Mouse (Mus musculus) embryonic facial prominence, embryonic 11.5 days (tissue): Measurements from ENCODE around the gene Slc9a9. TPM values are rescaled to one million over a fixed set of nuclear protein-coding genes. Genes with fewer than 3 reads are reported as not detected.

ENCODE experiments used
- ATAC-seq: fragments of 200-750 bp; cut with Nextera tagmentation; replicated peaks from 2 replicates; pipeline ENCODE4 v1.8.0; 2017; ENCODE audit warnings: low read depth; ENCODE audit not compliant: insufficient number of reproducible peaks, low FRiP score, low TSS enrichment
- DNase-seq: peaks from one replicate; pipeline ENCODE4 v3.0.0-alpha.2; 2015; ENCODE audit warnings: low spot score
- H3K27ac ChIP-seq: fragments of 300-500 bp; sonication (generic); replicated peaks from 2 replicates; pipeline ENCODE4 v1.5.1; 2014; ENCODE audit warnings: mild to moderate bottlenecking, low read depth, low read length, control low read depth
- H3K27me3 ChIP-seq: fragments of 300-500 bp; sonication (generic); 2 replicates; pipeline ENCODE4 v1.6.1; 2014; ENCODE audit warnings: mild to moderate bottlenecking, low read length, moderate library complexity, mixed read lengths; ENCODE audit not compliant: control insufficient read depth, insufficient read depth
- H3K36me3 ChIP-seq: fragments of 300-500 bp; sonication (generic); replicated peaks from 2 replicates; pipeline ENCODE4 v1.6.1; 2014; ENCODE audit warnings: low read depth, mild to moderate bottlenecking, low read length, moderate library complexity, mixed read lengths; ENCODE audit not compliant: control insufficient read depth, insufficient read depth
- H3K4me1 ChIP-seq: fragments of 300-500 bp; sonication (generic); 2 replicates; pipeline ENCODE4 v1.6.1; 2014; ENCODE audit warnings: low read length, mixed read lengths; ENCODE audit not compliant: control insufficient read depth, insufficient read depth
- H3K4me2 ChIP-seq: fragments of 300-500 bp; sonication (generic); 2 replicates; pipeline ENCODE4 v1.6.1; 2014; ENCODE audit warnings: low read depth, mild to moderate bottlenecking, control low read depth, low read length, moderate library complexity
- H3K4me3 ChIP-seq: fragments of 300-500 bp; sonication (generic); 2 replicates; pipeline ENCODE4 v1.5.1; 2014; ENCODE audit warnings: low read depth, low read length, control low read depth
- H3K9ac ChIP-seq: fragments of 300-500 bp; sonication (generic); replicated peaks from 2 replicates; pipeline ENCODE4 v1.6.1; 2014; ENCODE audit warnings: mild to moderate bottlenecking, control low read depth, low read length
- H3K9me3 ChIP-seq: fragments of 300-500 bp; sonication (generic); replicated peaks from 2 replicates; pipeline ENCODE4 v1.6.1; 2016; ENCODE audit warnings: mild to moderate bottlenecking, low read length, inconsistent platforms, mixed read lengths; ENCODE audit not compliant: control insufficient read depth
- WGBS: fragments of 180-500 bp; shearing (Covaris S2); extraction: QIAGEN DNeasy Blood & Tissue Kit; methylation state at CpG from one replicate; pipeline ENCODE4 v1.1.7; 2014; 5-methylcytosine and 5-hydroxymethylcytosine counted together
- polyA plus RNA-seq: library from polyadenylated mRNA; unstranded; fragments of >200 nt; fragmentation: Nextera tagmentation; extraction: Ambion mirVana; gene quantifications from 2 replicates; pipeline ENCODE4 v1.2.1, GENCODE M21; 2014

Gene Slc9a9
- polyA plus RNA-seq, 1 experiment from 2014 or later = 4.7 TPM

DNA sequence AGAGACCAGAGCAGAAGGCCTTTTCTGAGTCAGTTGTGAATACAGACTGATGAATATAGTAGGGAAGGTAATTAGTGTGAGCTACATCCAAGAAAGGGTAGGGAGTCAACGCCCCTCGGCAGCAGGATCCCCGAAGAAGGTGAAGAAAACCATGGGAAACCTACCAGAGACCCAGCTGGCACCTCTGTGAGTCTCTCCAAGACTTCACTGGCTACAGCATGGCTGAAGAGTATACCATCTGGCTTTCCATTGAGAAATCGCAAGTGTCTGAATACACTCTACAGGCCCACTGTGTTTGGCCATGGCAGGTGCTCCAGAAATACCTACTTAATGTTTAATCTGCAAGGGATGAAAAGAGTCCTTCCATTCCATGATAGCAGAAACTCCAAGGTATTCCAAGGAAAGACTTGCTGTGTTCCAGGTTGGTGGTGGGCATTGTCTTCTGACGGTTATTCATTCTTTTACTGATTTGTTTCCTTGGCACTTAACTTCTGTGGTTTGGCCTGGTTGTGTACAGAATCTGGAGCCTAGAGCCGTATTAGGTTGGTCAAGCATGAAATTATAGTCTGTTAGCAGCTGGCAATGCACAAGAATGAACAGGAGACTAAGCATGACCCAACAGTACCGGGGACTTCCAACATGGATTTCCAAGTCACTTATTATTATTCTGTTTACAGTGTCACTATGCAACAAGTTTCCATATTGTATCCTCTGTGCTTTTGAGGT, 491.0 kb downstream of the Slc9a9 start:
- H3K27me3 ChIP-seq = no peaks in the 10 kb centered on the region
- 87% methylated on average over 7 of the region's 7 CpGs for WGBS
- H3K27ac ChIP-seq = no peak overlapping the region
- H3K9me3 ChIP-seq = no peaks in the 10 kb centered on the region
- H3K9ac ChIP-seq = no peak overlapping the region
- H3K36me3 ChIP-seq = no peaks in the 10 kb centered on the region
- DNase-seq (no peak), ATAC-seq (no peak)
- H3K4me2 ChIP-seq = no peak overlapping the region
- H3K4me1 ChIP-seq = no peaks in the 10 kb centered on the region
- H3K4me3 ChIP-seq = no peak overlapping the region

DNA sequence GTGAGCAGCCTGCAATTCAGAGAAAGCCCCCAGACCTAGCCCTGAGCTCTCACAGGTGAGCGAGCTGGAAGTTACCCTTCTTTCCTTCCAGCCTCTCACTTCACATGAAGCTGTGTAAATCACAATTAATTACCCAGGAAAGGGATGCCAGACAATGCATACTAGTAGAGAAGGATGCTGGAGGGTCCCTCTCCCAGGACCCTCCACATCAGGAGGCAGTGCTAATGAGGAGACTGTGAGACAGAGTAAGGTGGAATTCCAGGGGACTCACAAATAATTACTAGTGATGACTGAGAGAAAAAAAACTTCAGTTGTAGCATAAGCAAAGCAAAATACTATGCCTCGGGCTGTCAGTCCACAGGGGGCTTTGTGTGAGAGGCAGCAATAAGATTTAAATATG, 492.0 kb downstream of the Slc9a9 start:
- no peak for ATAC-seq
- Histone ChIP-seq H3K4me3 (no peak overlapping the region), H3K36me3 (no peaks in the 10 kb centered on the region), H3K27me3 (no peaks in the 10 kb centered on the region), H3K4me1 (no peaks in the 10 kb centered on the region), H3K9me3 (no peaks in the 10 kb centered on the region), H3K9ac (no peak overlapping the region), H3K27ac (no peak overlapping the region), H3K4me2 (no peak overlapping the region)
- no peak for DNase-seq
- WGBS = 72% methylated on average over 2 of the region's 2 CpGs

DNA sequence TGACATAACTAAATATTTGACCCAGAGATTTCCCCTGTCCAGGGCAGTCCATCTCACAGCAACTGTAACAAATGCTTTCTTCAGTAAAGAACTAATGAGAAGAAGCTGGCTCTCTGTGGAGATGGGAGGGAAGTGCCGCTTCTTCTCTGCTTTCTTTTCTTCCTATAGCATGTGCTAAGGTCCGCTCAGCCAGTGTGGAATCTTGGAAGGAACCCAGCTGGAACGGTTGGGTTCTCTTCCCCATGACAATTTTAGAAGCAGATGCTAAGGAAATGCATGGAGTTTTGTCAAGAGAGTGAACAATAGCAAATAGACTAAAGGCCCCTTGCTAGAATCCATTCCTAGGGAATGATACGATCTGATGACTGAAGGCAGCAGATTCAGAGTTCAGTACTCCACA, 496.5 kb downstream of the Slc9a9 start:
- Histone ChIP-seq H3K9me3 (no peaks in the 10 kb centered on the region), H3K9ac (no peak overlapping the region), H3K4me2 (no peak overlapping the region), H3K4me1 (no peaks in the 10 kb centered on the region), H3K4me3 (no peak overlapping the region), H3K36me3 (no peaks in the 10 kb centered on the region), H3K27ac (no peak overlapping the region), H3K27me3 (no peaks in the 10 kb centered on the region)
- WGBS = 92% methylated on average over 4 of the region's 4 CpGs
- no peak for DNase-seq
- no peak for ATAC-seq

DNA sequence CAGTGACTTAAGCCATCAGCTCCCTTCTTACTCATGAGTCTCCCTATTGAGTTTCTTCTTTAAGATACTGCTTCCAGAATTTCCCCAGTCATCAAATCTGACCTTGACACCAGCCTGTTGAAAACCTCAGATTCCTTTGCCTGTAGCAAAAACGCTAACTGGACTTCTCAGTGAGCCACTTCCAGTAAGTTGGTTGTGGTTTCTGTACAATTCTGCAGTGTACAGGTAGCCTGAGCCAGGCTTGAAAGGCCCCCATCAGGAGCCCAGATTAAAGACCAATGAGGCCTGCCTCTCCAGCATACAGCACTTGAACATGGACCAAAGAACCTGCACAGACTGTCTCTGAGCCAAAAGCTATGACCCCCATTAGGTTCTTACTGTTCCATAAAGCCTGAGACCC, 498.1 kb downstream of the Slc9a9 start:
- no peak overlapping the region for H3K4me2 ChIP-seq
- H3K27ac ChIP-seq = no peak overlapping the region
- WGBS = 76% methylated on average over 1 of the region's 1 CpGs
- DNase-seq = no peak
- no peaks in the 10 kb centered on the region for H3K4me1 ChIP-seq
- no peak for ATAC-seq
- no peaks in the 10 kb centered on the region for H3K9me3 ChIP-seq
- no peak overlapping the region for H3K9ac ChIP-seq
- no peak overlapping the region for H3K4me3 ChIP-seq
- no peaks in the 10 kb centered on the region for H3K36me3 ChIP-seq
- no peaks in the 10 kb centered on the region for H3K27me3 ChIP-seq

DNA sequence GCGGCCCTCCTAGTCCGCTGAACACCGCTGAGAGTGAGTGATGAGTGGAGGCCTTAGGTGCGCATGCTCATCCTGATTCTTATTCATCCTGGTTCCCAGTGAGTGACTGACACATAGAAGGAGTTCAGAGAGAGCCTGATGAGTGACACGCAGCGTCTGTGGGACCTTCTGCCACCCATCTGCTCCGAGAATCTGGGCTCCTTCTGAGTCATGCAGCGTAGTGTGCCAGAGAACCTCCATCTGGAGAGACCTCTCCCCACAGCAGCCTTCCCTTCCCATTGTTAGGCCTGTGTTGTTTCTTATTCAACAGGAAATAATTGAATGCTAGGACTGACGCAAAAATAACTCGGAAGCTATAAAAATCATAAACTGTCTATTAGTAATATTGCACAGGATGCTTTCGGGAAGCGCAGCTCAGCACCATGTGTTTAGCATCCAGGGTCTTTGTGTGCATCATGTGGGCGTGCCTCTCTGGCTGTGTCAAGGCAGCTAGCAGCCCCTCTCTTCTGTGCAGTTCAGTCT, 498.8 kb downstream of the Slc9a9 start:
- ATAC-seq (no peak), DNase-seq (no peak)
- Histone ChIP-seq H3K4me2 (no peak overlapping the region), H3K9me3 (no peaks in the 10 kb centered on the region), H3K4me3 (no peak overlapping the region), H3K27me3 (no peaks in the 10 kb centered on the region), H3K9ac (no peak overlapping the region), H3K27ac (no peak overlapping the region), H3K4me1 (no peaks in the 10 kb centered on the region), H3K36me3 (no peaks in the 10 kb centered on the region)
- 92% methylated on average over 13 of the region's 13 CpGs for WGBS

DNA sequence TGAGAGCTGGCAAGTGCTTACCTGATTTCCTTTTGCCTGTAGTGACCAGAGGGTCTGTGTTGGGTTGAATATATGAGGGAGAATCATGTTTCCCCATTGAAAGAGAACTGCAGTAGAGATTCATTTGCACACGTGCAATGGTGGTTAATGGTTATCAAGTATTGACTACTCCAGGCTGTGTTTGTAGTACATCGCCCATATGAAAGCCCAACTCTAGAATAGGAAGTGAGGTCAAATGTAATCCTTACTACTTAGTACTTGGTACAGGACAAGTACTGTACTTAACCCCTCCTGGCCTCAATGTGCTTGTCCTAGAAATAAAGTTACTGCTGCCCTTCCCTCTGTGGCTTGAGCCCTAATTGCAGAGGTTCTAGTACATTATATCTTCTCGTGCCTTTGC, 508.5 kb downstream of the Slc9a9 start:
- Histone ChIP-seq H3K36me3 (no peaks in the 10 kb centered on the region), H3K4me2 (no peak overlapping the region), H3K4me3 (no peak overlapping the region), H3K9ac (no peak overlapping the region), H3K9me3 (no peaks in the 10 kb centered on the region), H3K27me3 (no peaks in the 10 kb centered on the region), H3K4me1 (no peaks in the 10 kb centered on the region), H3K27ac (no peak overlapping the region)
- WGBS = 89% methylated on average over 3 of the region's 3 CpGs
- ATAC-seq = no peak
- DNase-seq = no peak

DNA sequence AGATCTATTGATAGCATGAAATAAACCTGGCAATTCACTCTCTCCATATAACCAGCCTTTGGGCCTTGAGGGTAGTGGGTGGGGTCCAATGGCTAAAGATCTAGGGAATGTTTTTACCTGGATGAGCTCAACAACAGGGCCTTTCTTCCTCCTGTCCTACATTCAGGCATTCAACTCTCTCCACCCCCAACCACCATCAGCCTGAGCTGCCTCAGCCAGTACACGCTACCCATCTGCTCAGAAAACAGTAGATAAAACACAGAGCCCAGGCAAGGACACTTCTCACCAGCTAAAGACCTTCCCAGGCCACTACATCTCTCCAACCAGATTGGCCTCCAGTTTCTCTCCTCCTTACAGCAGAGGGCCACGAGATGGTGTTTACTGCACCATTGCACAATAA, 510.3 kb downstream of the Slc9a9 start:
- 81% methylated on average over 2 of the region's 2 CpGs for WGBS
- no peaks in the 10 kb centered on the region for H3K36me3 ChIP-seq
- no peak for ATAC-seq
- H3K4me2 ChIP-seq = no peak overlapping the region
- DNase-seq = no peak
- H3K9ac ChIP-seq = no peak overlapping the region
- H3K27me3 ChIP-seq = no peaks in the 10 kb centered on the region
- H3K4me1 ChIP-seq = no peaks in the 10 kb centered on the region
- no peaks in the 10 kb centered on the region for H3K9me3 ChIP-seq
- H3K4me3 ChIP-seq = no peak overlapping the region
- no peak overlapping the region for H3K27ac ChIP-seq

DNA sequence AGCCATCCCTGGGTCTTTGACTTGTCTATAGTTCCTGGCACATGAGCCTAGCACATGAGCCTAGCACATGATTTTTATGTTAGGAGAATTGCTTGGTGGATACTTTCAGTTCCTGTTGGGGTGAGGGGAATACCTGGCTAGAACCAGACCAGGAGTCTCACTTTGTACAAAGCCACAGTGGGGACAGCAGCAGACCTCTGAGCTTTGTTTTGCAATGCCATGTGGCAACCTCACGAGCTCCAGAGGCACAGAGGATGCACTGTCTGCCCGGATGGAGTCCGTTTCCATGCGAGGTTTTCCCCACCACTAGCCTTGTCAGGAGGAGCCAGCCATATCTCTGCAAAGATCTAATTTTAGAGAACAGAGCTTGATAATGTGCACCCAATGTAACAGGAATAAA, 510.9 kb downstream of the Slc9a9 start:
- DNase-seq (no peak), ATAC-seq (no peak)
- no peak overlapping the region for H3K27ac ChIP-seq
- H3K4me3 ChIP-seq = no peak overlapping the region
- H3K9ac ChIP-seq = no peak overlapping the region
- H3K27me3 ChIP-seq = no peaks in the 10 kb centered on the region
- H3K4me2 ChIP-seq = no peak overlapping the region
- 57% methylated on average over 4 of the region's 4 CpGs for WGBS
- no peaks in the 10 kb centered on the region for H3K9me3 ChIP-seq
- no peaks in the 10 kb centered on the region for H3K4me1 ChIP-seq
- H3K36me3 ChIP-seq = no peaks in the 10 kb centered on the region
